9 mouse cellular contexts compared by ENCODE assay signal in the genomic region with DNA sequence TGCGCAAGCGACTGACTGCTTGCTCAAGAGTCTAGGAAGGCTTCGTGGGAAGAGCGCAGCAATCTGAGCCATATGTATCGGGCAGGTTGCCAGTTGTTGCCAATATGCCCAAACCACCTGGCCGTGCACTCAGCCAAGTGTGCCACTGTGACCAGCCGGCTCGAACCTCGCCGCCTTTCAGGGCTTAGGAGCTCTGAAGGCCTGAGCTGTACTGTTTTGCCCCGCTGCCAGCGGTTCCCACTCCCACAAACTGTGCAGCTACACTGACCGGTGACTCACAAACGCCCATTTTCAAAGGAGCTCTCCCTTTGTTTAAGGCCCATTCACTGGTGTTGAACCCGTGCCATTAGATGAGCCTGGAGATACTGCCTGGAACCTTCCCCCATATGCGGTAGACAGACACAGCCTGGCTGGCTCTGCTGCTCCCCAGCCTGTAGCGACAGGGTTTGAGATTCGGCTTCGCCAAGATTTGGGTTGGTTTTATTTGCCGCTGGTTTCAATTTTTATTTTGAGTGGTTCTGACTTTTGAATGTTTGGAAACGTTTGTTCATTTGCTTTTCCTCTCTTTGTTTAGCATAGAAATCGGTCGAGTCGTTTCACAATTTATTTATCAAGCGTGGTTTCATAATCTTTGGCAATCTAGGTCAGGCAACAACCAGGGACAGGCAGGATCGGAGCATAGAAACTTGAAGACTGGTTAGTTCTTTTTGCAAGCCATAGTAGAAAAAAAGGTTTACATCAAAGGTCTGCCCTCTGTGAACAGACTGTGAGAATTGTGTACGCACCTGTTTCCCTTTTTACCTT.
A peak's percentile ranks its signal among the peaks of the same experiment; 100 is the strongest.
DNase-seq lines count a peak whose midpoint lies in the region; ATAC-seq and TF ChIP-seq lines count a peak whose summit lies in the region.
"Had no signal": no experiment of that assay in that cellular context is flagged by ENCODE, and none has a peak within 500 bp of the region (broad histone marks: within the 10 kb centered on the region; RNA-seq: fewer than 3 reads in every experiment).

No protein-coding gene starts in this region.

- TF ChIP-seq CTCF in hindbrain, postnatal 0 days (IDR thresholded peaks at IDR 0.05; ENCODE audit: low read depth) = no peak

- peak overlapping the region; percentile 80 for H3K27ac ChIP-seq in hindbrain, postnatal 0 days
- H3K27ac ChIP-seq: liver, embryonic 14.5 days had no signal

- peak overlapping the region; percentile 45 for H3K4me2 ChIP-seq in hindbrain, postnatal 0 days (ENCODE audit: low read depth, low read length)

- no peaks in the 10 kb centered on the region for H3K27me3 ChIP-seq in hindbrain, postnatal 0 days (ENCODE audit: insufficient read depth, low read length)

- no peaks in the 10 kb centered on the region for H3K36me3 ChIP-seq in hindbrain, postnatal 0 days (ENCODE audit: insufficient read depth, low read length)

- 47% methylated on average over 27 of the region's 27 CpGs for WGBS in hindbrain, postnatal 0 days

- DNase-seq in adrenal gland, postnatal 14 days = peak; percentile 33
- no peak for DNase-seq in adrenal gland, postnatal 4 days (ENCODE audit: low spot score in 2 of 2)
- peak; percentile 12 for DNase-seq in thymus, postnatal 4 days
- no peak for DNase-seq in thymus, adult 18-20 months
- DNase-seq in hindbrain, postnatal 0 days (ENCODE audit: low spot score) = peak; percentile 87
- DNase-seq in lung, postnatal 10 days = peak; percentile 41
- DNase-seq in retina, postnatal 1 day = no peak
- no peak for DNase-seq in retina, embryonic 14.5 days (ENCODE audit: low spot score)

- H3K9ac ChIP-seq in hindbrain, postnatal 0 days (replicated peaks; ENCODE audit: low read length) = no peak overlapping the region
- H3K9ac ChIP-seq: liver, embryonic 14.5 days had no signal

- H3K4me3 ChIP-seq in hindbrain, postnatal 0 days (ENCODE audit: low read length) = 0 out of 2 replicates have a peak overlapping the region, but pooled peaks have one; percentile 11

- no peaks in the 10 kb centered on the region for H3K9me3 ChIP-seq in hindbrain, postnatal 0 days (ENCODE audit: low read length)

- ATAC-seq in hindbrain, postnatal 0 days = peak; percentile 92

- peaks cover 24% of the 10 kb centered on the region for H3K4me1 ChIP-seq in hindbrain, postnatal 0 days (ENCODE audit: insufficient read depth, low read length)

Comparison
In these comparisons a context has a peak if more than half of its experiments do, and no peak if none do; other contexts are left out.
1. DNase-seq: peak in adrenal gland, postnatal 14 days (single experiment), thymus, postnatal 4 days (single experiment), hindbrain, postnatal 0 days (single experiment) and lung, postnatal 10 days (single experiment); none in adrenal gland, postnatal 4 days (0 of 2), thymus, adult 18-20 months (0 of 2), retina, postnatal 1 day (single experiment) and retina, embryonic 14.5 days (single experiment).